Mouse (Mus musculus) retina, postnatal 7 days (tissue): ENCODE data around the gene Cd2.
A peak's percentile ranks its signal among the peaks of the same experiment; 100 is the strongest.

Experiments used
- DNase-seq: peaks from one replicate; pipeline ENCODE4 v3.0.0-alpha.2; 2012; ENCODE audit warnings: low read depth, low spot score

Gene Cd2

DNA sequence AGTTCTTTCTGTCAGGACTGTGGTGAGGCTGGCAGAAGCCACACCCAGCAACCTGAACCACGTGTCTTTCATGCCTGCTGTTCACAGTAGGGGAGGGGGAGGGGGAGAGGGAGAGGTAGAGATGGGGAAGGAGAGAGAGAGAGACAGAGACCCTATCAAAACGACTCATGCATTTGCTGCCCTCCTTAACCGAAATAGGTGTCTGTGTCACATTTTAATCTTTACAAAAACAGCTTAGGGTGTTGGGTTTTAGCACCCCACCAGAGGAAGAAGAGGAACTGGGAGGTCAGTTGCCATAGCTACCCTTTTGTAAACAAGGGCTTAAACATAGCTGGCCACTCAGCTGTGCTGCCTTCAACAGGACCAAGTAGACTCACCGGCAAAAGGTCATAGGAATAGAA is at the start of gene Cd2:
Gene Cd2 (minus strand): TSS at position 29 of the 401 bp plus-strand sequence.
- no peak for DNase-seq

GRCm38 (mm10) chr3:101328617-101329016 is 40.9 kb upstream of the Cd2 start:
- no peak for DNase-seq

DNA sequence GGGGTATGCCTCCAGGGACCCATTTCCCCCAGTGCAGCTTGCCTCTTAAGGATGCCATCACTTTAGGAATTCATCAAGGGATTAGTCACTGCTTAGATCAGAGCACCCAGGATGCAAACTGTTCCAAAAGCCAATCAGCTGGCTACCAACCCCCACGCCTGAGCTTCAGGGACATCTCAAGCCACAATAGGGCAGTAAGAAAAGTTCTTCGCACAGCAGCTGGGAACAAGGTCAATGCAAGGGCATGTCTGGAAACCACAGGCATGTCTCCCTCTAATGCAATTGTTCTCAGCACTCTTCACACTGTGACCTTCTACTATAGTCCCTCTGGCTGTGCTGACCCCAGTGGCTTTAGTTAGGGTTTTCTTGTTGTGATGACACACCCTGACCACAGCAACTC is 39.5 kb upstream of the Cd2 start:
- no peak for DNase-seq

GRCm38 (mm10) chr3:101322437-101322836 is 34.7 kb upstream of the Cd2 start:
- DNase-seq, result no peak

DNA sequence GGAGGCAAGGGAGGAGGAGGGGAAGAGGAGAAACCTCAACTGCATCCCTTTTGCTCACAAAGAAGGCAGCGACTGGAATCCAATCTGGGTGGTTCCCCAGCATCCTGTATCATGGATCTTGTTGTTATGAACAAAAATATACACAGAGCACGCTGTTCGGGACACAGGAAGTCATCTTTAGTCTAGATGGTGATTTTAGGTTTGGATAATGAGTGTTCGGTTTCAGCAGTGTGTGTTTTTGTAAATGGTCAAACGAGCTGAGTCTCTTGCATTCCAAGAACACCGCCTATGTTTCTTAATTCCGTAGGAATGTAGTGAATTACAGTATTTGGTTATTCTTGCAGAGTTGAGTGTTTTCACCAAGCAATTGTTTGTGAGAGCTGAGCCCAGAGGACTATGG is 33.1 kb upstream of the Cd2 start:
- DNase-seq, result no peak

GRCm38 (mm10) chr3:101318516-101319170 is 30.9 kb upstream of the Cd2 start:
- DNase-seq, result no peak

DNA sequence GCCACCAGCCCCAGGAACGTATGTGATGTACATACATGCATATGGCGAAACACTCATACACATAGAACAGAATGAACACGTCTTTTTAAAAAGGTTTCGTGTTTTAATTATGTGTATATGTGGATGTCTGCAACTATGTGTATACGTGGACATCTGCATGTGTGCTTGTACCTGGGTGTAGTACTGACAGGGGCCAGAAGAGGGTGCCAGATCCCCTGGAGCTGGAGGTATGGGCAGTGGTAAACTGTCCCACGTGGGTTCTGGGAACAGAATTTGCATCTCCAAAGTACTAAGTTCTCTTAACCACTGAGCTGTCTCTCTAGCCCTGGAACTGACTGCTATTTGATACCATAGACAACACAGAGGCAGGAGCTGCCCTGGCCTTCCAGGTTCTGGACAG is 30.4 kb upstream of the Cd2 start:
- no peak for DNase-seq

GRCm38 (mm10) chr3:101314954-101315353 is 27.2 kb upstream of the Cd2 start:
- DNase-seq, result no peak

DNA sequence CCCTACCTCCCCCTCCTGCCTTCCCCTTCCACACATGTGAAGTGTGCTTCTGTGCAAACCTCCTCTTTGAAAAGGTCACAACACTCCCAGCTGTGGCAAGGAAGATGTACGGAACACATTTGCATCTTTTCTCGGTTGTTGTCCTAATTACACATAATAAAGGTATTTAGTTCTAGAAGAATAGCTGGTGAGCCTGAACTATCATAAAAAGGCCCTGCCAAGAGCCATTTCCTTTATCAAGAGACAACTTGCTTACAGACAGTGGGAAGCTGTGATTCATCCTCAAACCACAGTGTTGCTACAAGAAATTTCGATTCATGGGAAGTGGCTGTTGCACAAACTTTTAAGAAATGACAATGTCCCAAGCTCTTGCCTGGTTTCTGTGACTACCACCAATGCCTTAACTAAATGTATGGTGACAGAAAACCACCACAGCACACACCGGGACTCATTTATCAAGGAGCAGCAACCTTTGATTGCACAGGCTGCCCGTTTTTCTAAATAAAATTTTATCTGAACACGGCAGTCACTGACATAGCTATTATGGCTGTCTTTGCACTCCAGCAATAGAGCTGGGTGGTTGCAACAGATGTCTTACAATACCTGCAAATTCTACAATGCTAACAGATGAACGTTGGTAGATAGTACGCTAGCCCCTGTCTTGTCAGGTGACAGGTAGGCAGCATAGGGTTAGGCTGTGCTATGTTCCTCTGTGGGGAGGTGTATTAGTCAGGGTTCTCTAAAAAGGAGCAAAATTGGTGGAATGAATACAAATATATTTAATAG is 25.7 kb upstream of the Cd2 start:
- DNase-seq, result no peak

GRCm38 (mm10) chr3:101310977-101311376 is 23.2 kb upstream of the Cd2 start:
- no peak for DNase-seq

DNA sequence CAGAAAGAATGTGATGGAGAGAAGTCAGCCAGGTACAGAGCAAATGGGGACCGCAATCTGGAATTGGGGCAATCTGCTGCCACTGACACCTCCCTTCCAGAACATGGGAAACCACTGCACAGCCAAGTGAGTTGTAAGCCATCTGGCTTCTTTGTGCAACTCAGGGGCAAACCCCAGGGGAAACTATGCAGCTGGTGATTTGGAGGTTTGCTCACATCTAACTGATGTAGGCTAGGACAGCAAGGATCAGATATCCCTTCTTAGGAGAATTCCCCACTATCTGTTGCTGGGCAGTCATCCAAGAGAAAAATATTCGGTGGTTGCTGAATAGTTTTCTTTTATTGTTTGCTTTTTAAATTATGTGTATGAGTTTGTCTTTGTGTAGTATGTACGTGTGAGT is 21.9 kb upstream of the Cd2 start:
- DNase-seq, result no peak

DNA sequence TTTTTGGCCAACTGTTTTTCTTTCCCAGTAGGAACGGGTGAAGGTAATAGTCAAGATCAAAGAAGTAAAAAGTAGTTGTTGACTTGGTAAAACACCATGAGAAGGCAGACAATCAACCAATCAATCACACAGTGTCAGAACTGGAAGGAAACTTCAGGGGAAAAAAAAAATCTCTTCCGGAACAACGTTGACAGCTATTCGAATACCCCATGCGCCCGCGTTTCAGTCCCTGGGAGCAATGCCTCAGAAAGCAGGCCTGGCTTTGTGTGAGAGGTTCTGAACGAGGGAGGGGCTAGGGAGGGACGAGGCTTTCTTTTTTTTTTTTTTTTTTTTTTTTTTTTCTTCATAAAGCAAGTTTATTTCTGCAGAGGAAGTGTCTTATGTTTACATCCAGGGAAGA is 18.4 kb upstream of the Cd2 start:
- DNase-seq, result no peak

- no peak for DNase-seq
Measured at GRCm38 (mm10) chr3:101305046-101305445, 17.3 kb upstream of the Cd2 start.

GRCm38 (mm10) chr3:101304156-101304555 is 16.4 kb upstream of the Cd2 start:
- peak; percentile 57 for DNase-seq

DNA sequence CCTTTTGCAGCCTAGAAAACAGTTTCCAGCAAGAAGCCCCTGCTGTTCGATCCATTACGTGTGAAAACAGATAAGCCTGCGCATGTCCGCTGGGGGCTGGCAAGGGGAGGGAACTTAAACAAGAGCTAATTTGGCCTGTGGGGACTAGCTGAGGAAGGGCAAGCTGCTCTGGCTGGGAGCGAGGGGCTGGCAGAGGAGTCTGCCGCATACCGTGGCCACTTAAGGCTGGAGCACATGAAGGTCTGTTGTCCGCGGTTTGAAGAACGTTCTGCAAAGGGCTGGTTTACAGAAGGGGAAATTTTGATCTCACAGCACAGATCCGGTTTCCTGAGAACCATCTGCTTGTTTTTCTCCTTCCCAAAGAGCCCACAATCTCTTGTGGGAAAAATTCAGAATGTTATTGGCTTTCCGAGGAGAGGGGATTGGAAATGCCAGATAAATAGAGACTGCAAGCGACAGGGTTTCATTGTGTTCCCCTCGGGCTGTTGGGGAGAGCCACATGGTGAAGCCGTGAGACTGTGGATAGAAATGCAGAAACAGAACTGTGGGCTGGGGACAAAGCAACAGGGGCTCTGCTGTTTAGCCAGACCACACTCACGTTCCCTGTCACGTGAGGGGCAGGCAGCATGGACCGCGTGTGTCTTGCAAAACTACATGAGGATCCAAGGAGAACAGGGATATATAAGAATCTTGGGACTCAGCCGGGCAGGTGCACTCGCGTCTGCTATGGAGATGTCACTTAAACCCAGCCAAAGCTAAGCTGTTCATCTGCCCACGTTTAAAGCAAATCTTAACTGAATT is 12.7 kb upstream of the Cd2 start:
- no peak for DNase-seq

GRCm38 (mm10) chr3:101299591-101299990 is 11.9 kb upstream of the Cd2 start:
- no peak for DNase-seq

DNA sequence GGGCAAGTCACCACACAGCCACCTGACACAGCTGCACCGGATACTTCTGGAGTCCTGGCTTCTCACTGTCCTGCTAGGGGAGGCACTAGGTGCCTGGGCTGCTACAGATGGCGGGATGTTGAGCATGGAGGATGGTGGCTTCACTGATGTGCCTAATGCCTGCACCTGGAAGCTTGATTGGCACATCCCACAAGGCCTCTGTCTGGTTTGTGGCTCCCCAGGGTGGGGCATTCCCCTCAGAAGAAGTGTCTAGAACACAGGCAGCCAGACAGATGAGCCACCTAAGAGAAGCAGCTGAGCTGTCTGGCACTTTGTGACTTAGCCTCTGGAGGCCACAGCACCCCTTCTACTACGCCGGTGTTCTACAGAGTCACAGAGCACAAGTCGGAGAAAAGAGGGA is 9.5 kb upstream of the Cd2 start:
- DNase-seq, result no peak

- DNase-seq, result no peak
Measured at GRCm38 (mm10) chr3:101295931-101296820, 8.4 kb upstream of the Cd2 start.

DNA sequence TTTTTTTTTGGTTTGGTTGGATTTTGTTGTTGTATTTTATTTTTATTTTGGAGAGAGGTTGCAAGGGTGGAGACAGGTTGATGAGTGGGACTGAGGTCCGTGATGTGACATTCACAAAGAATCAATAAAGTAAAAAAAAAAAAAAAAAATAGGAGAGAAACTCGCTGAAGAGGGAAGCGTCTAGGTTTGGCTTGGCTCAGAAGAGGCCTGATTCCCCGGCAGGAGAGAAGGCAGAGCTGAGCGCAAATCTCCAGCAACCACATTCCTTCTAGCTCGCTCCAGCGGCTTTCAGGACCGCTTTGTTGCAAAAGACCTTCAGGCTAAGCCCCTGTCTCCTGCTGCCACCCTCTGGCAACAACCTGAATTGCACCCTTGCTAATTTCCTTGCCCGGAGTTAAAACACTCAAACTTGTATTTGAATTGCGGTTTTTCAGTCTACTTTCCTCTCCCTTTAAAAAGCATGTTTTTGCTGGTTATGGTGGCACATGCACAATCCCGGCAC is 7.7 kb upstream of the Cd2 start:
- peak; percentile 63 for DNase-seq

DNA sequence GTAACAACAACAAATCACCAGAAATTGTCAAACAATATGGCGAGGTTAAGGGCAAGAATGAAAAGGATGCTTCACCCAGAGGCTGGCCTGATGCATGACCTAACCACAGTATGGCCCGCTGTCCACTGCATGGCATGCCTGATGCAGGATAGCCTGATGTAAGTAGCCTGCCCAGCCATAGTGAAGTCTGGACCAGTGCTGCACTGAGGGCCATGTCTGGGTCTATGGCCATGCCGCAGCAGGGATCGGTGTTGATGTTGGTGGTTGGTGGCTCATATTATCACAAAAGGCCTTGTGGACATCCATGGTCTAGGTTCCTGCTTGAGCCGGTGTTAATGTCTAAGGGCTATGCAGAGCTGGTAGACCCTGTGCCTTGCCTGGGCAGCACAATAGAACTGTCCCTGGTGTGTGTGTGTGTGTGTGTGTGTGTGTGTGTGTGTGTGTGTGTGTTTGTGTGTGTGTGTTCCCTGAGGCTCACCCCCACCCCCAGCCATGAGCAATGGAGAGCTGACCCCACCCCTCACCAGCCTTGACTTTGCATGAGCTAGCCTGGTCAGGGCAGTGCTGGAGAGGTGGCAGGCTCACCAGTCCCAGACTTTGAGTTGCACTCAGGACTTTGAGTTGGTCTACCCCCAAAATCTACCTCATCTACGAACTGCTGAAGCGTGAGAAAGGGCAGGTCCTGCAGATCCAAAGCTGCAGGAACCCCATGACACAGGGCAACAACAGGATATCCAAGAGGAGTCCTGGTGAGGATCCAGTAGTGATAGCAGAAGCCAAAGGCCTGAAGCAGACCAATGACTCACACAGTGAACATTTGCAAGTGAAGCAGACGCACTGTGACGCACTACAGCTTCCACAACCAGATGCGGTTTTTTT is 7.0 kb upstream of the Cd2 start:
- DNase-seq, result no peak
